Mouse (Mus musculus) heart, embryonic 11.5 days (tissue): ENCODE results near the gene Sugct. TPM values are rescaled to one million over a fixed set of nuclear protein-coding genes. Genes with fewer than 3 reads are reported as not detected.

ENCODE experiments used
- ATAC-seq: fragments of 200-750 bp; cut with Nextera tagmentation; replicated peaks from 2 replicates; pipeline ENCODE4 v1.8.0; 2017; ENCODE audit warnings: moderate library complexity; ENCODE audit not compliant: insufficient number of reproducible peaks, low FRiP score, low TSS enrichment
- H3K27ac ChIP-seq: fragments of 300-500 bp; sonication (generic); 2 replicates; pipeline ENCODE4 v1.5.1; 2014; ENCODE audit warnings: mild to moderate bottlenecking, low read depth, low read length
- H3K27me3 ChIP-seq: fragments of 300-500 bp; sonication (generic); 2 replicates; pipeline ENCODE4 v1.6.1; 2014; ENCODE audit warnings: mild to moderate bottlenecking, low read length, mixed read lengths; ENCODE audit not compliant: control insufficient read depth, insufficient read depth
- H3K36me3 ChIP-seq: fragments of 300-500 bp; sonication (generic); 2 replicates; pipeline ENCODE4 v1.6.1; 2014; ENCODE audit warnings: mild to moderate bottlenecking, low read length, moderate library complexity, mixed read lengths; ENCODE audit not compliant: control insufficient read depth, insufficient read depth
- H3K4me1 ChIP-seq: fragments of 300-500 bp; sonication (generic); 2 replicates; pipeline ENCODE4 v1.6.1; 2014; ENCODE audit warnings: low read length; ENCODE audit not compliant: control insufficient read depth, insufficient read depth
- H3K4me2 ChIP-seq: fragments of 300-500 bp; sonication (generic); 2 replicates; pipeline ENCODE4 v1.6.1; 2014; ENCODE audit warnings: mild to moderate bottlenecking, moderate library complexity
- H3K4me3 ChIP-seq: fragments of 300-500 bp; sonication (generic); 2 replicates; pipeline ENCODE4 v1.5.1; 2014; ENCODE audit warnings: low read depth, low read length
- H3K9ac ChIP-seq: fragments of 300-500 bp; sonication (generic); 2 replicates; pipeline ENCODE4 v1.6.1; 2014; ENCODE audit warnings: mild to moderate bottlenecking, low read depth, low read length, moderate library complexity
- H3K9me3 ChIP-seq: fragments of 300-500 bp; sonication (generic); replicated peaks from 2 replicates; pipeline ENCODE4 v1.6.1; 2016; ENCODE audit warnings: low read length; ENCODE audit not compliant: control insufficient read depth
- WGBS: fragments of 180-500 bp; shearing (Covaris S2); extraction: QIAGEN DNeasy Blood & Tissue Kit; methylation state at CpG from one replicate; pipeline ENCODE4 v1.1.7; 2014; ENCODE audit not compliant: insufficient replicate concordance; 5-methylcytosine and 5-hydroxymethylcytosine counted together
- polyA plus RNA-seq: library from polyadenylated mRNA; unstranded; fragments of >200 nt; fragmentation: Nextera tagmentation; extraction: Ambion mirVana; gene quantifications from 2 replicates; pipeline ENCODE4 v1.2.1, GENCODE M21; 2014

Gene Sugct
- polyA plus RNA-seq, 1 experiment from 2014 or later = 4.0 TPM

GRCm38 (mm10) chr13:17296912-17297311, 398.4 kb downstream of the Sugct start:
- no peak for ATAC-seq
- 36% methylated on average over 4 of the region's 4 CpGs for WGBS

GRCm38 (mm10) chr13:17296460-17296859, 398.9 kb downstream of the Sugct start:
- H3K36me3 ChIP-seq = no peaks in the 10 kb centered on the region
- H3K4me2 ChIP-seq = no peak overlapping the region
- no peak overlapping the region for H3K4me3 ChIP-seq
- no peak for ATAC-seq
- H3K4me1 ChIP-seq = peaks cover 9% of the 10 kb centered on the region
- no peaks in the 10 kb centered on the region for H3K9me3 ChIP-seq
- H3K9ac ChIP-seq = no peak overlapping the region
- H3K27me3 ChIP-seq = no peaks in the 10 kb centered on the region
- no peak overlapping the region for H3K27ac ChIP-seq
- WGBS = 70% methylated on average over 3 of the region's 3 CpGs

More at GRCm38 (mm10) chr13:17296912-17297311, 398.4 kb downstream of the Sugct start:
- Histone ChIP-seq H3K36me3 (no peaks in the 10 kb centered on the region), H3K4me1 (peaks cover 4% of the 10 kb centered on the region), H3K4me3 (no peak overlapping the region), H3K27me3 (no peaks in the 10 kb centered on the region), H3K9me3 (no peaks in the 10 kb centered on the region), H3K9ac (no peak overlapping the region), H3K27ac (no peak overlapping the region), H3K4me2 (no peak overlapping the region)

- Histone ChIP-seq H3K4me3 (no peak overlapping the region), H3K36me3 (no peaks in the 10 kb centered on the region), H3K9ac (no peak overlapping the region), H3K27me3 (no peaks in the 10 kb centered on the region), H3K4me2 (no peak overlapping the region), H3K9me3 (no peaks in the 10 kb centered on the region), H3K4me1 (peaks cover 12% of the 10 kb centered on the region), H3K27ac (peak overlapping the region; percentile 50; the same call in 1 of the 2 replicates)
- WGBS = 64% methylated on average over 3 of the region's 3 CpGs
- ATAC-seq = no peak
These were observed 404.3 kb downstream of the Sugct start for GRCm38 (mm10) chr13:17291057-17291456.

- ATAC-seq = no peak
- H3K9me3 ChIP-seq = no peaks in the 10 kb centered on the region
- H3K4me3 ChIP-seq = no peak overlapping the region
- H3K27me3 ChIP-seq = no peaks in the 10 kb centered on the region
- H3K4me1 ChIP-seq = peaks cover 12% of the 10 kb centered on the region
- no peak overlapping the region for H3K27ac ChIP-seq
- H3K4me2 ChIP-seq = no peak overlapping the region
- H3K9ac ChIP-seq = no peak overlapping the region
- H3K36me3 ChIP-seq = no peaks in the 10 kb centered on the region
- WGBS = 63% methylated on average over 1 of the region's 1 CpGs
These were observed 407.0 kb downstream of the Sugct start for GRCm38 (mm10) chr13:17288377-17288776.

GRCm38 (mm10) chr13:17245936-17246335, 449.4 kb downstream of the Sugct start:
- Histone ChIP-seq H3K4me2 (no peak overlapping the region), H3K4me3 (no peak overlapping the region), H3K9me3 (no peaks in the 10 kb centered on the region), H3K36me3 (no peaks in the 10 kb centered on the region), H3K27me3 (no peaks in the 10 kb centered on the region), H3K27ac (no peak overlapping the region), H3K4me1 (no peaks in the 10 kb centered on the region), H3K9ac (no peak overlapping the region)
- no peak for ATAC-seq
- 86% methylated on average over 3 of the region's 3 CpGs for WGBS

- no peaks in the 10 kb centered on the region for H3K4me1 ChIP-seq
- no peaks in the 10 kb centered on the region for H3K27me3 ChIP-seq
- H3K4me3 ChIP-seq = no peak overlapping the region
- no peaks in the 10 kb centered on the region for H3K36me3 ChIP-seq
- H3K9ac ChIP-seq = no peak overlapping the region
- no peak for ATAC-seq
- 54% methylated on average over 3 of the region's 3 CpGs for WGBS
- H3K4me2 ChIP-seq = no peak overlapping the region
- no peaks in the 10 kb centered on the region for H3K9me3 ChIP-seq
- H3K27ac ChIP-seq = no peak overlapping the region
These were observed 478.8 kb downstream of the Sugct start for GRCm38 (mm10) chr13:17216524-17216923.

- ATAC-seq = no peak
- Histone ChIP-seq H3K4me3 (no peak overlapping the region), H3K27ac (no peak overlapping the region), H3K9me3 (no peaks in the 10 kb centered on the region), H3K36me3 (no peaks in the 10 kb centered on the region), H3K9ac (no peak overlapping the region), H3K4me2 (no peak overlapping the region), H3K4me1 (no peaks in the 10 kb centered on the region), H3K27me3 (no peaks in the 10 kb centered on the region)
These were observed 482.7 kb downstream of the Sugct start for GRCm38 (mm10) chr13:17212681-17213080.

- peaks cover 4% of the 10 kb centered on the region; the same call in 1 of the 2 replicates for H3K4me1 ChIP-seq
- ATAC-seq = no peak
- H3K4me2 ChIP-seq = no peak overlapping the region
- H3K36me3 ChIP-seq = no peaks in the 10 kb centered on the region
- no peak overlapping the region for H3K9ac ChIP-seq
- H3K4me3 ChIP-seq = no peak overlapping the region
- no peaks in the 10 kb centered on the region for H3K9me3 ChIP-seq
- WGBS = 68% methylated on average over 3 of the region's 3 CpGs
- H3K27me3 ChIP-seq = no peaks in the 10 kb centered on the region
- H3K27ac ChIP-seq = no peak overlapping the region
These were observed 505.1 kb downstream of the Sugct start for GRCm38 (mm10) chr13:17190180-17190762.

GRCm38 (mm10) chr13:17185253-17185652, 510.1 kb downstream of the Sugct start:
- Histone ChIP-seq H3K9ac (no peak overlapping the region), H3K4me3 (no peak overlapping the region), H3K9me3 (no peaks in the 10 kb centered on the region), H3K36me3 (no peaks in the 10 kb centered on the region), H3K27me3 (no peaks in the 10 kb centered on the region), H3K4me2 (no peak overlapping the region), H3K4me1 (peaks cover 4% of the 10 kb centered on the region; the same call in 1 of the 2 replicates), H3K27ac (no peak overlapping the region)
- 35% methylated on average over 8 of the region's 8 CpGs for whole genome bisulfite sequencing
- ATAC-seq = 0 out of 2 replicates have a peak, but pooled peaks have one; percentile 18
